Mouse (Mus musculus) liver, adult 2 months (tissue): Measurements from ENCODE around the gene Col18a1. TPM values are rescaled to one million over a fixed set of nuclear protein-coding genes. Genes with fewer than 3 reads are reported as not detected.

Experiments
- DNase-seq: peaks from one replicate; pipeline ENCODE4 v3.0.0-alpha.2; 2011; ENCODE audit warnings: low read depth, low spot score; ENCODE audit errors: extremely low read depth
- H3K27ac ChIP-seq: fragments of 200-500 bp; replicated peaks from 2 replicates; pipeline ENCODE4 v1.5.1; 2012; ENCODE audit warnings: low read depth, mild to moderate bottlenecking, control low read depth, inconsistent platforms, low read length; ENCODE audit not compliant: insufficient read depth
- H3K27me3 ChIP-seq: fragments of 200-500 bp; 2 replicates; pipeline ENCODE4 v1.6.1; 2012; ENCODE audit warnings: mild to moderate bottlenecking, moderate library complexity, low read length, inconsistent platforms; ENCODE audit not compliant: control insufficient read depth, insufficient read depth
- H3K36me3 ChIP-seq: fragments of 200-500 bp; 2 replicates; pipeline ENCODE4 v1.6.1; 2012; ENCODE audit warnings: low read length, inconsistent platforms; ENCODE audit not compliant: control insufficient read depth, insufficient read depth
- H3K4me1 ChIP-seq: fragments of 200-500 bp; 2 replicates; pipeline ENCODE4 v1.6.1; 2011; ENCODE audit warnings: low read length; ENCODE audit not compliant: control insufficient read depth, insufficient read depth
- H3K4me3 ChIP-seq: fragments of 200-500 bp; 2 replicates; pipeline ENCODE4 v1.5.1; 2011; ENCODE audit warnings: low read depth, mild to moderate bottlenecking, control low read depth, low read length, moderate library complexity; ENCODE audit not compliant: insufficient read depth
- H3K79me2 ChIP-seq: fragments of 200-500 bp; 2 replicates; pipeline ENCODE4 v1.6.1; 2012; ENCODE audit warnings: inconsistent platforms, mild to moderate bottlenecking, low read length, moderate library complexity; ENCODE audit not compliant: control insufficient read depth, insufficient read depth
- H3K9ac ChIP-seq: fragments of 200-500 bp; 2 replicates; pipeline ENCODE4 v1.6.1; 2012; ENCODE audit warnings: low read depth, mild to moderate bottlenecking, control low read depth, inconsistent platforms, low read length
- CTCF ChIP-seq: fragments of 200-500 bp; IDR thresholded peaks from 2 replicates; pipeline ENCODE4 v1.5.1; 2011; ENCODE audit warnings: low read depth, low read length, control low read depth
- POLR2A ChIP-seq: fragments of 200-500 bp; IDR thresholded peaks from 2 replicates; pipeline ENCODE4 v1.6.1; 2011; ENCODE audit warnings: low read length, control low read depth; ENCODE audit not compliant: insufficient read depth; ENCODE audit errors: extremely low read depth
- WGBS: fragments of 180-500 bp; shearing (Covaris S2); methylation state at CpG from one replicate; pipeline ENCODE4 v1.1.7; 2018; 5-methylcytosine and 5-hydroxymethylcytosine counted together
- polyA plus RNA-seq: library from polyadenylated mRNA; depleted of rRNA; stranded (reverse); fragments of >200 nt; gene quantifications from 2 replicates; pipeline ENCODE4 v1.2.3, GENCODE M21; 2012
- total RNA-seq: library from RNA; depleted of rRNA; stranded (reverse); fragments of >200 nt; gene quantifications from 2 replicates; pipeline ENCODE4 v1.2.3, GENCODE M21; 2014

The Col18a1 gene
- total and polyA plus RNA-seq, 2 experiments: 260 to 452 TPM

DNA sequence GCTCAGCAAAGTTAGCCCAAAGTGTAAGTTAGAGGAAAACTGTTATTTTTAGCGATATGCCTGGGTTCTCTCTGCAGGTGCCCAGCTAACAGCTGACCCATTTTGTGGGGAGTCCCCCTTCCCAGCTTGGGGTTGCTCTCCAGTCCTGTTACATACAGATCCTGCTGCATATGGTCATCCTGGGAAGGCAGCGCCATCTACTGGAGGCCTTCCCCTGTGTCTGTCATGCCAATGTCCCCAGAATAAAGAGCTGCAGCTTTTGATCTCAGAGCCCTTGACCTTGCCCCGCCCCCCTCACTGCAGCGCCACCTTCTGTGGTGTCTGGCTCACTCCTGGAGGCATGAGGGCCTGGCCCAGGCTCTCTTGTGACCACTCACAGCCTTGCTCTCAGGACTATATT lies 96.3 kb downstream of the Col18a1 start:
- H3K36me3 ChIP-seq: peaks cover 72% of the 10 kb centered on the region
- peak; percentile 74 for TF ChIP-seq CTCF
- TF ChIP-seq POLR2A: no peak
- peak; percentile 56 for DNase-seq
- H3K79me2 ChIP-seq: no peaks in the 10 kb centered on the region
- no peaks in the 10 kb centered on the region for H3K27me3 ChIP-seq
- H3K9ac ChIP-seq: no peak overlapping the region
- no peak overlapping the region for H3K4me3 ChIP-seq
- H3K4me1 ChIP-seq: no peaks in the 10 kb centered on the region
- no peak overlapping the region for H3K27ac ChIP-seq
- 58% methylated on average over 4 of the region's 4 CpGs for WGBS

DNA sequence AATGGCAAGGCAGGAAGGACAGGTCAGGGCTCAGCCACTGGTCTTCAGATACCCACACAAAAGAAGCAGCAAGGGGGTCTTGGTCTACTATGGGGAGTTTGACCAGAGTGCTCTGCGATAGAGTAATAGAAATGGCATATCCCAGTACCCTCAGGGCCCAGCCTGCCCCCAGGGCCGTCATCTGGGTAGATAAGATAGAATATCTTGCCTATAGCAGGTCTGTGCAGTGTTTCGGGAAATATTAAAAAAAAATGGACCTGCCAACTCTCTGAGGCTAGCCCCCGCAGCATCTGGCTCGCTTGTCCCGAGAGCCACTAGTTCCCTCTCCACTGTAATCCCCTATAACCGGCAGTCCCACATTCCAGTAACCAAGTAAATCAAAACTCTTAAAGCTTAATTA lies 97.9 kb downstream of the Col18a1 start:
- Histone ChIP-seq H3K4me3 (no peak overlapping the region), H3K4me1 (no peaks in the 10 kb centered on the region), H3K9ac (no peak overlapping the region), H3K27ac (no peak overlapping the region), H3K79me2 (no peaks in the 10 kb centered on the region), H3K27me3 (no peaks in the 10 kb centered on the region), H3K36me3 (peaks cover 75% of the 10 kb centered on the region)
- 92% methylated on average over 7 of the region's 7 CpGs for WGBS
- no peak for DNase-seq
- TF ChIP-seq CTCF (no peak), POLR2A (no peak)

DNA sequence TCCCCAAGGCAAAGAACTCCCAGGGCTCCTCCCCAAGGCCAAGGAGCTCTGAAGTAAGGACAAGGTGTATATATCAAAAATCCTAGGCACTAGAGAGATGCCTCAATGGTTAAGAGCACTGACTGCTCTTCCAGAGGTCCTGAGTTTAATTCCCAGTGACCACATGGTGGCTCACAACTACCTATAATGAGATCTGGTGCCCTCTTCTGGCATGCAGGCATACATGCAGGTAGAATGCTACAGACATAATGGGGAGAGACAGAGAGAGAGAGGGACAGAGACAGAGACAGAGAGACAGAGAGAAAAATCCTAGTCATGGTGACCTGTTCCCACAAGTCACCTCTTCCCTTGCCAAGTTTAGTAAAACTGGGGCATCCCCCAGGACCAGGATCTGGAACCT lies 101.7 kb downstream of the Col18a1 start:
- no peaks in the 10 kb centered on the region for H3K79me2 ChIP-seq
- H3K9ac ChIP-seq: no peak overlapping the region
- no peaks in the 10 kb centered on the region for H3K4me1 ChIP-seq
- no peak for DNase-seq
- peaks cover 59% of the 10 kb centered on the region for H3K36me3 ChIP-seq
- no peaks in the 10 kb centered on the region for H3K27me3 ChIP-seq
- TF ChIP-seq POLR2A: no peak
- TF ChIP-seq CTCF: peak; percentile 10; the same call in 1 of the 2 replicates
- no peak overlapping the region for H3K4me3 ChIP-seq
- H3K27ac ChIP-seq: no peak overlapping the region

DNA sequence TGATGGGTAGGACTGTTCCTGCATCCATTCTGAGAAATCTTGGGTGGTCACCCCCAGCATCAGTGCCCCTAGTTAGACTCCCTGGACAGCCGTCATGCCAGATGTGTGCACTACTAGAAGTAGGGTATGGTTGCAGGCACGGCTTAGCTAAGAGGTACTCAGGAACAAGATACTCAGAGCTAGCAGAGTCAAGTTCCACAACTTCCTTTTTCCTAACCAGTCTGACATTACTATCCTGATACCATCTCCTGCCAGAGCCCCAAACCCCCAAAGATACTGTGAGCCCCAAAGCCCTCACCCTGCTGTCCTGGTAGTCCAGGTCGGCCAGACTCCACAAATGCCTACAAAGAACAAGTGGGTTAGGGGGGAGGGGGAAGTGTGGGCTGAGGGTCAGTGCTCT lies 102.1 kb downstream of the Col18a1 start:
- 91% methylated on average over 3 of the region's 3 CpGs for WGBS
- H3K27ac ChIP-seq: no peak overlapping the region
- H3K27me3 ChIP-seq: no peaks in the 10 kb centered on the region
- TF ChIP-seq POLR2A: no peak
- TF ChIP-seq CTCF: no peak
- no peaks in the 10 kb centered on the region for H3K79me2 ChIP-seq
- no peak for DNase-seq
- H3K4me1 ChIP-seq: no peaks in the 10 kb centered on the region
- no peak overlapping the region for H3K9ac ChIP-seq
- H3K36me3 ChIP-seq: peaks cover 57% of the 10 kb centered on the region
- H3K4me3 ChIP-seq: no peak overlapping the region

DNA sequence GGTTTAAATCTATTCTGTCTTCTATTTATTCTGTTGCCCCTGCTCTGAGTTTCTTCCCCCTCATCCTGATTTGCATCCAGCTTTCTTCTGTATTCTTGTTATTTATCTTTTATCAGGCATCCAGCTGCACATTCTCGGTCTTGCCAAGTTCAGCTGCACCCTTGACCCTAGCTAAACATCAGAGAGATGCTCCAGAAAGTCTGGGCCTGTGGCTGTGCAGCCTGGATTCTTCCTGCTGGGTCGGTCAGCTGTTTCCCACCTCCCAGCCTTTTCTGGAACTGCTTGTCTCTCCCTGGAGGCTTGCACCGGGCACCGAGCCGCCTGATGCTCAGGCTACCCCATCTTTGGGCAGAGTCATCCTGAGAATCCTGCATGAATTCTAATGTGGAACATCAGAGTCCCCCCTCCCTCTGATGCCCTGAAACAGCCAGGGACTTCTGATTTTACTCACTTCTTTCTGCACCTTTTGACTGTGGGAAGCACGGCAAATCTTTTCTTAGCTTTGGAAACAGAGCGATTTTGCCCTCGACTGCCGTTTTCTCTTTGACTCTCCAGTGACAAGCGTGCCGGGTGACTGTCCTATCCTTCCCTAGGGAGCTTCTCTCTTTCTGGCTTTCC lies 103.8 kb downstream of the Col18a1 start:
- Histone ChIP-seq H3K79me2 (no peaks in the 10 kb centered on the region), H3K27me3 (no peaks in the 10 kb centered on the region), H3K4me1 (no peaks in the 10 kb centered on the region), H3K36me3 (peaks cover 54% of the 10 kb centered on the region), H3K27ac (no peak overlapping the region), H3K9ac (no peak overlapping the region), H3K4me3 (no peak overlapping the region)
- no peak for TF ChIP-seq CTCF
- TF ChIP-seq POLR2A: no peak
- no peak for DNase-seq
- 78% methylated on average over 11 of the region's 11 CpGs for WGBS

DNA sequence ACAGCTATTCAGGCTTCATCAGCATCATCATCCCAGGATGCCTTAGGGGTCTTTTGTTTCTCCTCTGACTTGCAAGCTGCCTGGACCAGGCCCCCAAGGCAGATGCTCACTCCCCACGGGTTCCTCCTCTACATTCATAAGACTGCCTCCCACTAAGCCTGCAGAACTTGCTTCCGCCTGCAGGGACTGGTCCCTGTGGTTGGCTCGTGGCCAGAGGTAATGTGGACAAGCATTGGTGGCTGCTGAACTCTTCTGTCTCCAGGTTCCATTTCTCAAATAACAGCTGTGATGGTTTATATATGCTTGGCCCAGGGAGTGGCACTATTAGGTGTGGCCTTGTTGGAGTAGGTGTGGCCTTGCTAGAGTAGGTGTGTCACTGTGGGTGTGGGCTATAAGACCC lies 104.9 kb downstream of the Col18a1 start:
- Histone ChIP-seq H3K4me3 (no peak overlapping the region), H3K9ac (no peak overlapping the region), H3K36me3 (peaks cover 58% of the 10 kb centered on the region), H3K27ac (no peak overlapping the region), H3K79me2 (no peaks in the 10 kb centered on the region), H3K4me1 (no peaks in the 10 kb centered on the region), H3K27me3 (no peaks in the 10 kb centered on the region)
- no peak for TF ChIP-seq POLR2A
- peak; percentile 17; the same call in 1 of the 2 replicates for TF ChIP-seq CTCF
- no peak for DNase-seq
- WGBS: 68% methylated on average over 3 of the region's 3 CpGs
